In genomic region chr17:47922579-47922978, GRCm38 (mm10) we compare ENCODE assay signal across 8 mouse cellular contexts. TPM values are rescaled to one million over a fixed set of nuclear protein-coding genes. Genes with fewer than 3 reads are reported as not detected.
A peak's percentile ranks its signal among the peaks of the same experiment; 100 is the strongest.
DNase-seq lines count a peak whose midpoint lies in the region; ATAC-seq and TF ChIP-seq lines count a peak whose summit lies in the region.

No protein-coding gene starts in this region.

- no peak overlapping the region for H3K27ac ChIP-seq in layer of hippocampus, adult 2 months
- H3K27ac ChIP-seq in embryonic facial prominence, embryonic 12.5 days: peak overlapping the region; percentile 98
- no peak overlapping the region for H3K27ac ChIP-seq in hindbrain, embryonic 16.5 days (ENCODE audit: low read depth, low read length)
- H3K27ac ChIP-seq in midbrain, embryonic 16.5 days (ENCODE audit: low read length): no peak overlapping the region; the same call in 1 of the 2 replicates

- ATAC-seq in embryonic facial prominence, embryonic 12.5 days (ENCODE audit: insufficient number of reproducible peaks, insufficient read depth, low FRiP score, low TSS enrichment): no peak
- no peak for ATAC-seq in hindbrain, embryonic 16.5 days
- no peak for ATAC-seq in midbrain, embryonic 16.5 days
- no peak for ATAC-seq in monocyte, adult 5-6 weeks (replicated peaks; ENCODE audit: insufficient number of reproducible peaks, low FRiP score, low TSS enrichment, poor library complexity, severe bottlenecking)

- H3K4me1 ChIP-seq in embryonic facial prominence, embryonic 12.5 days: peaks cover 60% of the 10 kb centered on the region
- peaks cover 21% of the 10 kb centered on the region for H3K4me1 ChIP-seq in hindbrain, embryonic 16.5 days (ENCODE audit: control insufficient read depth, insufficient read depth, low read depth, low read length)
- H3K4me1 ChIP-seq in midbrain, embryonic 16.5 days (ENCODE audit: control insufficient read depth, insufficient read depth, low read length): peaks cover 38% of the 10 kb centered on the region

- H3K9me3 ChIP-seq in embryonic facial prominence, embryonic 12.5 days: no peaks in the 10 kb centered on the region
- no peaks in the 10 kb centered on the region for H3K9me3 ChIP-seq in hindbrain, embryonic 16.5 days (ENCODE audit: control insufficient read depth, low read length)
- H3K9me3 ChIP-seq in midbrain, embryonic 16.5 days (replicated peaks; ENCODE audit: control insufficient read depth, low read length, poor library complexity, severe bottlenecking): no peaks in the 10 kb centered on the region

- peak overlapping the region; percentile 98 for H3K9ac ChIP-seq in embryonic facial prominence, embryonic 12.5 days
- peak overlapping the region; percentile 54 for H3K9ac ChIP-seq in hindbrain, embryonic 16.5 days (ENCODE audit: low read depth, low read length)
- H3K9ac ChIP-seq in midbrain, embryonic 16.5 days (ENCODE audit: low read depth, low read length): peak overlapping the region; percentile 50

- peaks cover 9% of the 10 kb centered on the region; the same call in 1 of the 2 replicates for H3K36me3 ChIP-seq in embryonic facial prominence, embryonic 12.5 days
- no peaks in the 10 kb centered on the region for H3K36me3 ChIP-seq in hindbrain, embryonic 16.5 days (ENCODE audit: control insufficient read depth, insufficient read depth, low read length)
- H3K36me3 ChIP-seq in midbrain, embryonic 16.5 days (ENCODE audit: control insufficient read depth, insufficient read depth, low read length): no peaks in the 10 kb centered on the region

- DNase-seq in layer of hippocampus, adult 2 months (ENCODE audit: low spot score in 2 of 2): no peak
- no peak for DNase-seq in layer of hippocampus, adult 18-20 months (ENCODE audit: low spot score in 2 of 2)
- no peak for DNase-seq in urinary bladder, postnatal 4 days (ENCODE audit: low spot score in 2 of 2)
- no peak for DNase-seq in layer of hippocampus, adult 9-10 months (ENCODE audit: low spot score)

- peak overlapping the region; percentile 86 for H3K4me2 ChIP-seq in embryonic facial prominence, embryonic 12.5 days (replicated peaks)
- H3K4me2 ChIP-seq in hindbrain, embryonic 16.5 days (ENCODE audit: low read length): peak overlapping the region; percentile 95
- H3K4me2 ChIP-seq in midbrain, embryonic 16.5 days (ENCODE audit: low read length): peak overlapping the region; percentile 96

- TF ChIP-seq CTCF in layer of hippocampus, adult 2 months (conservative IDR thresholded peaks at IDR 0.05): no peak

- under 1% methylated on average over 24 of the region's 24 CpGs for WGBS in embryonic facial prominence, embryonic 12.5 days
- under 1% methylated on average over 23 of the region's 24 CpGs for WGBS in hindbrain, embryonic 16.5 days
- WGBS in midbrain, embryonic 16.5 days: under 1% methylated on average over 24 of the region's 24 CpGs

- H3K27me3 ChIP-seq in embryonic facial prominence, embryonic 12.5 days: 0 out of 2 replicates have a peak, but pooled peaks cover 4% of the 10 kb centered on the region
- H3K27me3 ChIP-seq in hindbrain, embryonic 16.5 days (replicated peaks; ENCODE audit: control insufficient read depth, insufficient read depth, low read length): peaks cover 27% of the 10 kb centered on the region
- peaks cover 12% of the 10 kb centered on the region for H3K27me3 ChIP-seq in midbrain, embryonic 16.5 days (ENCODE audit: control insufficient read depth, insufficient read depth, low read depth, low read length)

- peak overlapping the region; percentile 37 for H3K4me3 ChIP-seq in layer of hippocampus, adult 2 months
- peak overlapping the region; percentile 99 for H3K4me3 ChIP-seq in embryonic facial prominence, embryonic 12.5 days
- H3K4me3 ChIP-seq in hindbrain, embryonic 16.5 days (ENCODE audit: low read length): peak overlapping the region; percentile 85
- H3K4me3 ChIP-seq in midbrain, embryonic 16.5 days (ENCODE audit: low read depth, low read length): peak overlapping the region; percentile 86

RNA-seq across cellular contexts. Expression of gene Foxp4, which starts 1.9 kb away (rescaled TPM):
- total RNA-seq in layer of hippocampus, adult 2 months (2021): 10 to 100 TPM; 52.1 to 53.3 TPM
- 10 to 100 TPM; 49.7 to 56.1 TPM for total RNA-seq in layer of hippocampus, adult 18-20 months (2021)
- 51.0 and 52.4 TPM in 2 replicates for polyA plus RNA-seq in embryonic facial prominence, embryonic 12.5 days (2016; fragmentation: Nextera tagmentation; extraction: Ambion mirVana)
- polyA plus RNA-seq in hindbrain, embryonic 16.5 days (2015; fragmentation: Nextera tagmentation; extraction: Ambion mirVana): 27.4 and 31.8 TPM in 2 replicates
- polyA plus RNA-seq in midbrain, embryonic 16.5 days (2015; fragmentation: Nextera tagmentation; extraction: Ambion mirVana): 35.8 and 38.8 TPM in 2 replicates
- total RNA-seq in monocyte, adult 5-6 weeks (2017): 3.1 to 10.1 TPM (median 9.1 TPM) in 3 replicates

Comparison
In these comparisons a context has a peak if more than half of its experiments do, and no peak if none do; other contexts are left out.
1. H3K4me3 ChIP-seq: peak in every context shown above with its lines; median percentile 99 in embryonic facial prominence, embryonic 12.5 days; 86 in midbrain, embryonic 16.5 days; 85 in hindbrain, embryonic 16.5 days; 37 in layer of hippocampus, adult 2 months.